Mouse (Mus musculus) gastrocnemius, postnatal 36 days (tissue): Measurements from ENCODE around the gene Gm11541. TPM values are rescaled to one million over a fixed set of nuclear protein-coding genes. Genes with fewer than 3 reads are reported as not detected.
"Not testable (repeated sequence)": the region's sequence is repeated elsewhere in the genome, so short reads cannot be mapped to it uniquely, and the experiment has no call there.

Experiments
- DNase-seq, 2 experiments: peaks; one replicate each; pipeline ENCODE4 v3.0.0; 2022
- intact Hi-C: fragments of 180-260 bp; cut with DNase I; formaldehyde crosslinking; loops from one replicate; pipeline ENCODE4 v1.15.1; 2025
- total RNA-seq, 2 experiments: library from RNA; stranded (reverse); gene quantifications; 2 replicates each; pipeline ENCODE4 v1.2.3; 2021

Gene Gm11541
- total RNA-seq, 2 experiments from 2014 or later: not detected

GRCm38 (mm10) chr11:94699399-94699798, 4.9 kb downstream of the Gm11541 start:
- no peak for DNase-seq
- intact Hi-C loops: no loop called here

- intact Hi-C loops: no loop called here
- DNase-seq: no peak
Measured at GRCm38 (mm10) chr11:94697703-94698464, 6.4 kb downstream of the Gm11541 start.

- no peak for DNase-seq
- intact Hi-C loops: no loop called here
Measured at GRCm38 (mm10) chr11:94697140-94697539, 7.2 kb downstream of the Gm11541 start.

- intact Hi-C loops: no loop called here
- DNase-seq: no peak
Measured at GRCm38 (mm10) chr11:94695508-94695907, 8.8 kb downstream of the Gm11541 start.

- intact Hi-C loops, DNase-seq: not testable (repeated sequence)
Measured at GRCm38 (mm10) chr11:94692502-94692901, 11.8 kb downstream of the Gm11541 start.

- intact Hi-C loops: no loop called here
- no peak for DNase-seq
Measured at GRCm38 (mm10) chr11:94687178-94687577, 17.1 kb downstream of the Gm11541 start.

GRCm38 (mm10) chr11:94682427-94682826, 21.9 kb downstream of the Gm11541 start:
- DNase-seq: no peak
- intact Hi-C loops: no loop called here

GRCm38 (mm10) chr11:94681640-94682039, 22.7 kb downstream of the Gm11541 start:
- no peak for DNase-seq
- intact Hi-C loops: no loop called here

- no peak for DNase-seq
- intact Hi-C loops: no loop called here
Measured at GRCm38 (mm10) chr11:94680639-94681038, 23.7 kb downstream of the Gm11541 start.

GRCm38 (mm10) chr11:94677607-94678145, 26.6 kb downstream of the Gm11541 start:
- intact Hi-C loops: no loop called here
- no peak for DNase-seq

GRCm38 (mm10) chr11:94676754-94677606, 27.3 kb downstream of the Gm11541 start, which contains the start of gene Xylt2:
Gene Xylt2, minus strand, starts transcription at chr11:94677515.
- intact Hi-C loops: no loop called here
- peak; percentile 89 for DNase-seq

- intact Hi-C loops: no loop called here
- DNase-seq: no peak
Measured at GRCm38 (mm10) chr11:94676308-94676707, 28.0 kb downstream of the Gm11541 start.

GRCm38 (mm10) chr11:94675446-94675845, 28.9 kb downstream of the Gm11541 start:
- intact Hi-C loops: no loop called here
- no peak for DNase-seq

GRCm38 (mm10) chr11:94674984-94675383, 29.3 kb downstream of the Gm11541 start:
- intact Hi-C loops: no loop called here
- no peak for DNase-seq

GRCm38 (mm10) chr11:94665281-94665680, 39.0 kb downstream of the Gm11541 start:
- no peak for DNase-seq
- intact Hi-C loops: no loop called here

GRCm38 (mm10) chr11:94661344-94661743, 43.0 kb downstream of the Gm11541 start:
- intact Hi-C loops: no loop called here
- no peak for DNase-seq

GRCm38 (mm10) chr11:94653663-94654436, 50.4 kb downstream of the Gm11541 start, which contains the start of the genes Mrpl27 and Eme1:
Gene Mrpl27, plus strand, starts transcription at chr11:94653767.
Gene Eme1, minus strand, starts transcription at chr11:94653964.
- peak; percentile 76 to 88 for DNase-seq
- intact Hi-C loops: no loop called here

- no peak for DNase-seq
- intact Hi-C loops: no loop called here
Measured at GRCm38 (mm10) chr11:94652973-94653372, 51.3 kb downstream of the Gm11541 start.

GRCm38 (mm10) chr11:94651241-94651640, 53.1 kb downstream of the Gm11541 start:
- intact Hi-C loops, DNase-seq: not testable (repeated sequence)

- no peak for DNase-seq
- intact Hi-C loops: no loop called here
Measured at GRCm38 (mm10) chr11:94646457-94646856, 57.8 kb downstream of the Gm11541 start.
